Mouse (Mus musculus) activated CD4-positive, CD25-positive, alpha-beta regulatory T cell (primary cell): ENCODE results near the gene Rnf133. TPM values are rescaled to one million over a fixed set of nuclear protein-coding genes. Genes with fewer than 3 reads are reported as not detected.

ENCODE experiments used
- polyA plus RNA-seq, 2 experiments: library from polyadenylated mRNA; unstranded; fragments of 100-300 nt; shearing (Covaris generic); gene quantifications; one replicate each; pipeline ENCODE4 v1.2.1; 2017

The Rnf133 gene
- under 1 TPM in 1 of 2 experiments, not detected in 1; 0.14 TPM for polyA plus RNA-seq

GRCm38 (mm10) chr6:23650205-23650604, at the start of gene Rnf133:
Rnf133 (minus strand) TSS chr6:23650305.

GRCm38 (mm10) chr6:23655036-23655435, 4.9 kb upstream of the Rnf133 start, which contains the start of gene Rnf148:
Rnf148 (minus strand) TSS chr6:23655136.

Other genes with a start within 250 kb of the Rnf133 start
- not detected for gene Rnf148, start 4.8 kb upstream of the Rnf133 start, polyA plus RNA-seq
- under 1 TPM in 1 of 2 experiments, not detected in 1; 0.06 TPM for gene Cadps2, start 189.1 kb upstream of the Rnf133 start, polyA plus RNA-seq